Mouse (Mus musculus) CH12.LX (cell line): ENCODE results near the gene Chd9. TPM values are rescaled to one million over a fixed set of nuclear protein-coding genes. Genes with fewer than 3 reads are reported as not detected.
A peak's percentile ranks its signal among the peaks of the same experiment; 100 is the strongest.

Experiments
- DNase-seq: peaks from one replicate; pipeline ENCODE4 v3.0.0-alpha.2; 2013; ENCODE audit errors: extremely low read depth
- H3K27ac ChIP-seq: 2 replicates; pipeline ENCODE4 v1.5.1; 2012; ENCODE audit warnings: low read depth, mild to moderate bottlenecking, control low read depth, moderate library complexity; ENCODE audit not compliant: insufficient read depth
- H3K27me3 ChIP-seq: replicated peaks from 2 replicates; pipeline ENCODE3; 2012; ENCODE audit warnings: inconsistent platforms
- H3K36me3 ChIP-seq, 2 experiments: replicated peaks in 1 of 2; 2 replicates each; pipeline versions ENCODE3 to v1.6.1; 2012; ENCODE audit warnings: inconsistent platforms in 1 of 2, low read length in 1 of 2, mild to moderate bottlenecking in 1 of 2, mixed read lengths in 1 of 2, moderate library complexity in 1 of 2; ENCODE audit not compliant: control insufficient read depth in 1 of 2, insufficient read depth in 1 of 2
- H3K4me1 ChIP-seq, 2 experiments: 2 replicates each; pipeline ENCODE4 v1.6.1; 2012; ENCODE audit warnings: inconsistent platforms in 1 of 2, moderate library complexity in 1 of 2; ENCODE audit not compliant: insufficient read depth in 2 of 2, control insufficient read depth in 1 of 2
- H3K4me2 ChIP-seq: 2 replicates; pipeline ENCODE4 v1.6.1; 2012; ENCODE audit warnings: low read depth, mild to moderate bottlenecking, control low read depth; ENCODE audit not compliant: poor library complexity, insufficient read depth, severe bottlenecking
- H3K4me3 ChIP-seq, 3 experiments: fragments of 150-350 bp in 1 of 3; sonication (generic) in 1 of 3; replicated peaks in 1 of 3; 2 replicates each; pipeline versions ENCODE3 to v1.5.1; 2011 to 2012; ENCODE audit warnings: low read depth in 2 of 3, low read length in 2 of 3, mild to moderate bottlenecking in 2 of 3, moderate library complexity in 2 of 3, control low read depth in 1 of 3, improper control_type of control experiment in 1 of 3, inconsistent platforms in 1 of 3, mixed read lengths in 1 of 3; ENCODE audit not compliant: poor library complexity in 1 of 3
- H3K79me2 ChIP-seq: replicated peaks from 2 replicates; pipeline ENCODE4 v1.6.1; 2012; ENCODE audit warnings: mild to moderate bottlenecking, moderate library complexity; ENCODE audit not compliant: control insufficient read depth, poor library complexity, insufficient read depth, severe bottlenecking; ENCODE audit errors: extremely low read depth
- H3K9ac ChIP-seq: 2 replicates; pipeline ENCODE4 v1.6.1; 2012; ENCODE audit warnings: low read depth, mild to moderate bottlenecking, control low read depth, moderate library complexity; ENCODE audit not compliant: insufficient read depth
- H3K9me3 ChIP-seq: replicated peaks from 2 replicates; pipeline ENCODE3; 2012; ENCODE audit warnings: low read length, inconsistent platforms, mixed read lengths
- CHD2 ChIP-seq: IDR thresholded peaks from 2 replicates; pipeline ENCODE4 v1.6.1; 2011; ENCODE audit warnings: low read length, improper control_type of control experiment
- CTCF ChIP-seq, 2 experiments: IDR thresholded peaks in 1 of 2; conservative IDR thresholded peaks in 1 of 2; 2 replicates each; pipeline ENCODE4 v1.5.1; 2011 to 2012; ENCODE audit warnings: low read depth in 2 of 2, low read length in 2 of 2, improper control_type of control experiment in 1 of 2, inconsistent platforms in 1 of 2, mild to moderate bottlenecking in 1 of 2, moderate library complexity in 1 of 2
- ELF1 ChIP-seq: IDR thresholded peaks from 2 replicates; pipeline ENCODE4 v1.6.1; 2014; ENCODE audit warnings: low read depth, mild to moderate bottlenecking, inconsistent platforms, low read length, improper control_type of control experiment
- EP300 ChIP-seq: IDR thresholded peaks from 2 replicates; pipeline ENCODE4 v1.6.1; 2011; ENCODE audit warnings: low read length, improper control_type of control experiment
- HCFC1 ChIP-seq: IDR thresholded peaks from 2 replicates; pipeline ENCODE4 v1.6.1; 2012; ENCODE audit warnings: low read depth, mild to moderate bottlenecking, inconsistent platforms, low read length, improper control_type of control experiment
- IRF4 ChIP-seq: IDR thresholded peaks from 2 replicates; pipeline ENCODE4 v1.6.1; 2014; ENCODE audit warnings: low read depth, mild to moderate bottlenecking, inconsistent platforms, low read length, improper control_type of control experiment
- KAT2A ChIP-seq: IDR thresholded peaks from 2 replicates; pipeline ENCODE4 v1.6.1; 2012; ENCODE audit warnings: low read length, improper control_type of control experiment, inconsistent platforms; ENCODE audit not compliant: insufficient replicate concordance
- MEF2A ChIP-seq: IDR thresholded peaks from 2 replicates; pipeline ENCODE4 v1.6.1; 2014; ENCODE audit warnings: low read depth, mild to moderate bottlenecking, inconsistent platforms, low read length, improper control_type of control experiment, borderline replicate concordance
- MXI1 ChIP-seq: IDR thresholded peaks from 2 replicates; pipeline ENCODE4 v1.6.1; 2011; ENCODE audit warnings: mild to moderate bottlenecking, low read depth, low read length, improper control_type of control experiment
- MYC ChIP-seq: IDR thresholded peaks from 2 replicates; pipeline ENCODE4 v1.6.1; 2011; ENCODE audit warnings: low read depth, mild to moderate bottlenecking, improper control_type of control experiment, low read length
- NRF1 ChIP-seq: IDR thresholded peaks from 2 replicates; pipeline ENCODE4 v1.6.1; 2014; ENCODE audit warnings: low read depth, mild to moderate bottlenecking, inconsistent platforms, low read length, improper control_type of control experiment, moderate library complexity
- PAX5 ChIP-seq: IDR thresholded peaks from 2 replicates; pipeline ENCODE4 v1.6.1; 2012; ENCODE audit warnings: low read length, inconsistent platforms, mixed read lengths
- SMC3 ChIP-seq: IDR thresholded peaks from 2 replicates; pipeline ENCODE4 v1.6.1; 2011; ENCODE audit warnings: low read depth, low read length, improper control_type of control experiment
- UBTF ChIP-seq: IDR thresholded peaks from 2 replicates; pipeline ENCODE4 v1.6.1; 2012; ENCODE audit warnings: low read depth, mild to moderate bottlenecking, inconsistent platforms, low read length, improper control_type of control experiment, moderate library complexity
- USF1 ChIP-seq: IDR thresholded peaks from 2 replicates; pipeline ENCODE4 v1.6.1; 2014; ENCODE audit warnings: low read depth, mild to moderate bottlenecking, inconsistent platforms, low read length, improper control_type of control experiment
- USF2 ChIP-seq: conservative IDR thresholded peaks from 2 replicates; pipeline ENCODE4 v1.6.1; 2011; ENCODE audit warnings: low read depth, low read length, improper control_type of control experiment
- ZMIZ1 ChIP-seq: IDR thresholded peaks from 2 replicates; pipeline ENCODE4 v1.6.1; 2012; ENCODE audit warnings: low read depth, mild to moderate bottlenecking, inconsistent platforms, low read length, improper control_type of control experiment
- ZNF384 ChIP-seq: IDR thresholded peaks from 2 replicates; pipeline ENCODE4 v1.6.1; 2012; ENCODE audit warnings: low read depth, low read length, improper control_type of control experiment, inconsistent platforms
- dilution Hi-C: fragments of 300-500 bp; cut with MboI; formaldehyde crosslinking; loops from 2 replicates; pipeline ENCODE4 v1.14.3; 2020; ENCODE audit warnings: low sequenced_read_pairs; ENCODE audit not compliant: extremely low pct_unique_long_range_greater_than_20kb, extremely low pct_ligation_motif_present
- in situ Hi-C: fragments of 300-500 bp; cut with MboI; formaldehyde crosslinking; loops from 3 replicates; pipeline ENCODE4 v1.14.3; 2019; ENCODE audit warnings: low sequenced_read_pairs, low pct_ligation_motif_present, low pct_unique_long_range_greater_than_20kb, mixed read lengths
- polyA plus RNA-seq: library from polyadenylated mRNA; unstranded; fragments of >175 nt; gene quantifications from 2 replicates; pipeline ENCODE4 v1.2.1, GENCODE M21; 2012; ENCODE audit warnings: low read depth; ENCODE audit not compliant: insufficient read length
- total RNA-seq, 2 experiments: library from RNA; depleted of rRNA; stranded (reverse); fragments of 300-350 nt in 1 of 2; fragments of >200 nt in 1 of 2; gene quantifications; 2 replicates each; pipeline ENCODE4 v1.2.3; 2012 to 2014

Gene Chd9
- total and polyA plus RNA-seq, 3 experiments = 12.7 to 188 (median 15.1) TPM

DNA sequence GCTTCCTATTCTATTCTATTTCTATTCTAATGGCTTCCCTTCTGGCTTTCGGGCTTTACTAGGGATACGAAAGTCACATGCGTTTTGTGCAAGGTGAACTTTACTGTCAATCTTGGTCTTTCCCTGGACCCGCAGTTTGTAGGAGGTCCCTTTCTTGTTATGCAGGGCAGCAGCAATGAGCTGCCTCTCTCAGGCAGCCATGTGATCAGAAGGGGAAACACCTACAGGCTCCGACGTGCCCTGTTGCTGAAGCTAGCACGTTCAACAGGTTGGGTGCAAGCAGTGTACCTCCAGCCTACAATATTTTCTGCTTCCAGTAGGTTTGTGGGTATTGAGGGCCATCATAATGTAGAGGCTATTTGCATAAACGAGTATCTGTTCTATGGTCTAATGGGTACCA lies 2.8 kb downstream of the Chd9 start (continued):
- TF ChIP-seq USF1 = peak; percentile 84
- TF ChIP-seq UBTF = no peak
- TF ChIP-seq ZNF384 = no peak
- TF ChIP-seq PAX5 = no peak

DNA sequence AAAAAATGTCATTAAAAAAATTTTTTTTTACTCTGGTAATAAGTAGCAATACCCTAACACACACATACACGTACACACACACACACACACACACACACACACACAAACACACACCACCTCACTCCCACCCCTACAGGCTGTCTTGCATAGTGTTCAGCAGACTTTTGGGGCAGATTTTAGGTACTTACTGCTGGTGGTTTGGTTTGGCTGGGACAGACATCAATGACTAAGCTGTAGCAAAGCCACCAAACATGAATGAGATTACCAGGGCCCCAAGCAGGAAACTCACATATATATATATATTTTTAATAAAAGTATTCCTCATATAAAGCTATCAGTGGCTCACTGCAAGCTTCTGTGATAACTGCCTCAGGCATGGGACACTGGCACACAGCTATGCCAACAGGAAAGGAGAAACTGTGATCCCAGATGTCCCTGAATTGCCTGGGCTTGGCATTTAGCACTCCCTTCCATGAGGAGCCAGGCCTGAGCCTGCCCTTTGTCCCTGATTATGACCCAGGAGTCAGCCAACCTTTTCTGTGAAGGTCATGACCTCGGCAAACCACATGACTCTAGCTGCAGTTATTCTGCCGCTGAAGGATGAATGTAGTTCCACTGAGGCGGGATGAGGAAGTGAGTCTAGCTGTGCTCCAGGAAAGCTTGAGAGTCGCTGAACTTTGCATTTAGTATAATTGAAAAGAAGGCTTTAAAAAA lies 4.6 kb downstream of the Chd9 start:
- Histone ChIP-seq H3K4me1 (peaks cover 18 to 60% of the 10 kb centered on the region in 2 experiments), H3K27ac (peak overlapping the region; percentile 90), H3K36me3 (peaks cover 6 to 8% of the 10 kb centered on the region in 2 experiments), H3K27me3 (no peaks in the 10 kb centered on the region), H3K79me2 (peaks cover 47% of the 10 kb centered on the region), H3K4me2 (peak overlapping the region; percentile 64), H3K4me3 (no peak overlapping the region), H3K9ac (no peak overlapping the region; the same call in 1 of the 2 replicates), H3K9me3 (no peaks in the 10 kb centered on the region)
- TF ChIP-seq USF1 (peak; percentile 30; the same call in 1 of the 2 replicates), HCFC1 (no peak), IRF4 (0 out of 2 replicates have a peak, but pooled peaks have one; percentile 14), ZNF384 (peak; percentile 50; the same call in 1 of the 2 replicates), MXI1 (peak; percentile 26; the same call in 1 of the 2 replicates), CTCF (conservative IDR thresholded peaks at IDR 0.05 in 1 of 2, IDR thresholded peaks at IDR 0.05 in 1 of 2; ENCODE audit: low read depth in 2 of 2, low read length in 2 of 2) (peak in 1 of 2 experiments; percentile 20; a peak in 2 of 4 replicates), PAX5 (no peak), SMC3 (no peak), ELF1 (peak; percentile 38; the same call in 1 of the 2 replicates), KAT2A (no peak), CHD2 (no peak), ZMIZ1 (no peak), MEF2A (no peak), NRF1 (no peak), USF2 (0 out of 2 replicates have a peak, but pooled peaks have one; percentile 24), MYC (0 out of 2 replicates have a peak, but pooled peaks have one; percentile 43), EP300 (0 out of 2 replicates have a peak, but pooled peaks have one; percentile 36)
- in situ Hi-C loops = no loop called here
- peak; percentile 67 for DNase-seq
- dilution Hi-C loops = no loop called here
